Mouse (Mus musculus) cerebellum, adult 2 months (tissue): ENCODE data around the gene Gm28042. TPM values are rescaled to one million over a fixed set of nuclear protein-coding genes. Genes with fewer than 3 reads are reported as not detected.

Source experiments
- DNase-seq, 2 experiments: peaks; one replicate each; pipeline ENCODE4 v3.0.0; 2021
- H3K27ac ChIP-seq: fragments of 200-500 bp; 2 replicates; pipeline ENCODE4 v1.5.1; 2012; ENCODE audit warnings: low read length, control low read depth, inconsistent platforms; ENCODE audit not compliant: insufficient read depth
- H3K27me3 ChIP-seq: fragments of 200-500 bp; 2 replicates; pipeline ENCODE4 v1.6.1; 2012; ENCODE audit warnings: inconsistent platforms, mild to moderate bottlenecking, low read length, moderate library complexity; ENCODE audit not compliant: control insufficient read depth, insufficient read depth
- H3K4me1 ChIP-seq: fragments of 200-500 bp; 2 replicates; pipeline ENCODE4 v1.6.1; 2011; ENCODE audit warnings: low read length; ENCODE audit not compliant: control insufficient read depth, insufficient read depth
- H3K4me3 ChIP-seq: fragments of 200-500 bp; replicated peaks from 2 replicates; pipeline ENCODE3; 2011; ENCODE audit warnings: mild to moderate bottlenecking, low read depth, low read length, control low read depth; ENCODE audit not compliant: insufficient read depth
- CTCF ChIP-seq: fragments of 200-500 bp; IDR thresholded peaks from 2 replicates; pipeline ENCODE4 v1.5.1; 2011; ENCODE audit warnings: low read depth, mild to moderate bottlenecking, control low read depth, low read length, moderate library complexity, borderline replicate concordance; ENCODE audit not compliant: insufficient read depth
- POLR2A ChIP-seq: fragments of 200-500 bp; IDR thresholded peaks from 2 replicates; pipeline ENCODE4 v1.6.1; 2011; ENCODE audit warnings: low read length, control low read depth, borderline replicate concordance; ENCODE audit not compliant: insufficient read depth
- WGBS: fragments of 180-500 bp; shearing (Covaris S2); methylation state at CpG from one replicate; pipeline ENCODE4 v1.1.7; 2018; 5-methylcytosine and 5-hydroxymethylcytosine counted together
- polyA plus RNA-seq: library from polyadenylated mRNA; depleted of rRNA; stranded (reverse); fragments of >200 nt; gene quantifications from 2 replicates; pipeline ENCODE4 v1.2.3, GENCODE M21; 2012

The Gm28042 gene
- polyA plus RNA-seq, 1 experiment, result 9.0 TPM

DNA sequence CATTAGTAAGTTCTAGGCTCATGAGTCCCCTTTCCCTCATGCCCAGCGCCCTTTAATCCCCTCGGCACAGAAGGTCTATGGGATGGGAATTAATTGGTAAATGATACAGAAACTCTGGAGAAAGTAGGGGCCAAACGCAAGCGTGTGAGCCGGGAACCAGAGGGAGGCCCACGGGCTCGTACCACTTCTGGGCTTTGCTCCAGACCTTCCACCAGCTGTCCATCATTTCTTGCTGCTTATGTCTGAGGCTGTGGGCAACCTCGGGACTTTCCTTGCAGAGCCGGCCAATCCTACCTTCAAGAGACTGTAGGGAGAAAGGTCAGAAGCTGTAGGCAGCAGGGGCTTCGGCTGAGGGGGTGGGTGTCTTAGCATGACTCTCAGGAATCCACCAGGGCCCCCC, 28.6 kb downstream of the Gm28042 start:
- Histone ChIP-seq H3K4me1 (no peaks in the 10 kb centered on the region), H3K4me3 (no peak overlapping the region), H3K27ac (no peak overlapping the region), H3K27me3 (no peaks in the 10 kb centered on the region)
- 41% methylated on average over 10 of the region's 10 CpGs for WGBS
- DNase-seq, result no peak
- TF ChIP-seq POLR2A (no peak), CTCF (no peak)

DNA sequence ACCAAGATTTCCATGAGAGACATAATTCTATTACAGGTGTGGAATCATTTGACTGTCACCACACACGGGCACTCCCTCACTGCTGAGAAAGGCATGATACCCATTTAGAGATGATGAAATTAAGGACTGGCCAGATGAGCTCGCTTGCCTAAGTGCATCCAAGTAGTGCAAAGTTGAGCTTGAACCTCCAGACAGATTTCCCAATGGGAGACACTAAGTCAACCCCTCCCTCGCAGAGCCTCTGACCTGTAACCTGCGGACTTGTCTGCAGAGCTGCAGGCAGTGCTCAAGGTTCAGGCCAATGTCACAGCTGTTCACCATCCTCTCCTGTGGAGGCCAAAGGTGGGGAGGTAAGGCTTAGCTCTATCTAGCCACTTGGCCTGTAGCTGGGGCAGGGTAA, 31.5 kb downstream of the Gm28042 start:
- TF ChIP-seq POLR2A (no peak), CTCF (no peak)
- H3K4me1 ChIP-seq, result 0 out of 2 replicates have a peak, but pooled peaks cover 5% of the 10 kb centered on the region
- no peak overlapping the region for H3K27ac ChIP-seq
- H3K4me3 ChIP-seq, result no peak overlapping the region
- H3K27me3 ChIP-seq, result no peaks in the 10 kb centered on the region
- DNase-seq, result no peak
- WGBS, result 90% methylated on average over 4 of the region's 4 CpGs

GRCm38 (mm10) chr2:120059466-120059865, 32.2 kb downstream of the Gm28042 start:
- DNase-seq, result no peak
- 0 out of 2 replicates have a peak, but pooled peaks cover 5% of the 10 kb centered on the region for H3K4me1 ChIP-seq

GRCm38 (mm10) chr2:120060190-120060589, 32.9 kb downstream of the Gm28042 start:
- WGBS, result 65% methylated on average over 6 of the region's 6 CpGs
- no peak overlapping the region for H3K27ac ChIP-seq
- H3K4me1 ChIP-seq, result 0 out of 2 replicates have a peak, but pooled peaks cover 5% of the 10 kb centered on the region
- no peak for DNase-seq
- H3K4me3 ChIP-seq, result no peak overlapping the region
- H3K27me3 ChIP-seq, result no peaks in the 10 kb centered on the region
- TF ChIP-seq POLR2A, result no peak
- TF ChIP-seq CTCF, result no peak

More at GRCm38 (mm10) chr2:120059466-120059865, 32.2 kb downstream of the Gm28042 start:
- Histone ChIP-seq H3K27ac (no peak overlapping the region), H3K27me3 (no peaks in the 10 kb centered on the region), H3K4me3 (no peak overlapping the region)
- WGBS, result 94% methylated on average over 3 of the region's 3 CpGs
- TF ChIP-seq CTCF (no peak), POLR2A (no peak)

- Histone ChIP-seq H3K27me3 (no peaks in the 10 kb centered on the region), H3K4me1 (0 out of 2 replicates have a peak, but pooled peaks cover 5% of the 10 kb centered on the region), H3K4me3 (no peak overlapping the region), H3K27ac (no peak overlapping the region)
- whole genome bisulfite sequencing, result 80% methylated on average over 9 of the region's 9 CpGs
- TF ChIP-seq POLR2A (no peak), CTCF (no peak)
- DNase-seq, result no peak
Observed at GRCm38 (mm10) chr2:120060651-120061050, 33.4 kb downstream of the Gm28042 start.

DNA sequence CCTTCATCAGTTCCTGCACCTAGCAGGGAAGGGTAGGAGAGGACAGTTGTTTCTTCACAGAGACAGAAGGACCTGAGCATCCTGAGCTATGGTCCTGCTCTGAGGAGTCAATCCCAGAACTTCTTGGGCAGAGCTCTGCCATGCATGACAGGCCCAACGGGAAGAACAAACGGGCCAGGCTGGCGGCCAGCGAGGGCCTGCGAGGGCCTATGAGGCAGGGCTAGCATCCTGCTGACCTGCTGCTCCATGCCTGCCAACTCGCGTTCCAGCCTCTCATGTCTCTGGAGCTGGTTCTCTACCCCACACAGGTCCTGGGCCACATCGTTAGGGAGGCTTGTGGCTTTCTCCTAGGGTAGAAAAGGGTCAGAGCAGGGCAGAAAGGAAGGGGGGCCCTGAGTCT, 35.0 kb downstream of the Gm28042 start:
- no peak for DNase-seq
- no peak overlapping the region for H3K4me3 ChIP-seq
- 0 out of 2 replicates have a peak, but pooled peaks cover 5% of the 10 kb centered on the region for H3K4me1 ChIP-seq
- no peak overlapping the region for H3K27ac ChIP-seq
- WGBS, result 13% methylated on average over 8 of the region's 8 CpGs
- no peaks in the 10 kb centered on the region for H3K27me3 ChIP-seq
- TF ChIP-seq POLR2A (no peak), CTCF (no peak)

DNA sequence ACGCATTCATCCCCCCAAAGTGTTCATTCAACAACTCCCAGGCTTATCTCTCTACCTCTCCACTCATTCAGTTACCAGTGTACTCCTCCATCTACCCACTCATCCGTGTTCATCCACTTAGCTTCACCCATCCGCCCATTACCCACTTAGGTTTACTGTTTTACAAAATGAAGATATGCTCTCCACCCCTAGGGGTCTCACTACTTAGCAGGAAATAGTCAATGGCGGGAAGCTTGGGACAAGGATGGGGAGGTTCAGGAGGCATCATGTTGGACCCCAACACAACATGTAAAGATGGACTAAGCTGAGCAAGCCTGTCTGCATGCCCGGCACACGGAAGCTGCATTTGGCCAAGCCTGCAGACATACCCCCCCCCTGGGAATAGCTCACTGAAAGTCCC, 37.3 kb downstream of the Gm28042 start:
- 88% methylated on average over 6 of the region's 6 CpGs for WGBS
- Histone ChIP-seq H3K4me3 (no peak overlapping the region), H3K4me1 (0 out of 2 replicates have a peak, but pooled peaks cover 5% of the 10 kb centered on the region)

DNA sequence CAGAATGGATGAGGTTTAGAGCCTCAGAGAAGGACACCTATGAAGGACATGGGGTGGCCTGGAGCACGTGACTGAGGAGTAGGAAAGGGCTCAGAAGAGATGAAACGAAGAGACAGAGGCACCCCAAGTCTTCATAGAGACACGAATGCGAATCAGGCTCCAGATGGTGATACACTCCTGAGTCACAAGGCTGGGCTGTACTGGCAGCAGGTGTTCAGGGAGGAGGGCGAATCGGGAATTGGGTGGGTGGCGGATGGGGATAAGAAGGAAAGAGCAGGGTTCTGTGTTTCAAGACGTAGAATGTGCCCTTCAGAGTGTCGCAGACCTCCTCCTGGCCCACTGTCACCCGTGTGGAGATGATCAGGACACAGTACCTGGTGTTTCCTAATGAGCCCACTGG, 38.0 kb downstream of the Gm28042 start:
- H3K4me1 ChIP-seq, result 0 out of 2 replicates have a peak, but pooled peaks cover 5% of the 10 kb centered on the region
- no peak overlapping the region for H3K27ac ChIP-seq
- no peak for DNase-seq
- no peak overlapping the region for H3K4me3 ChIP-seq
- H3K27me3 ChIP-seq, result no peaks in the 10 kb centered on the region
- WGBS, result 96% methylated on average over 10 of the region's 10 CpGs
- no peak for TF ChIP-seq POLR2A
- TF ChIP-seq CTCF, result no peak

More for the DNA sequence above, 37.3 kb downstream of the Gm28042 start:
- Histone ChIP-seq H3K27me3 (no peaks in the 10 kb centered on the region), H3K27ac (no peak overlapping the region)
- DNase-seq, result no peak
- TF ChIP-seq POLR2A (no peak), CTCF (no peak)
